Mouse (Mus musculus): ENCODE measurements around the gene Id1.

DNA sequence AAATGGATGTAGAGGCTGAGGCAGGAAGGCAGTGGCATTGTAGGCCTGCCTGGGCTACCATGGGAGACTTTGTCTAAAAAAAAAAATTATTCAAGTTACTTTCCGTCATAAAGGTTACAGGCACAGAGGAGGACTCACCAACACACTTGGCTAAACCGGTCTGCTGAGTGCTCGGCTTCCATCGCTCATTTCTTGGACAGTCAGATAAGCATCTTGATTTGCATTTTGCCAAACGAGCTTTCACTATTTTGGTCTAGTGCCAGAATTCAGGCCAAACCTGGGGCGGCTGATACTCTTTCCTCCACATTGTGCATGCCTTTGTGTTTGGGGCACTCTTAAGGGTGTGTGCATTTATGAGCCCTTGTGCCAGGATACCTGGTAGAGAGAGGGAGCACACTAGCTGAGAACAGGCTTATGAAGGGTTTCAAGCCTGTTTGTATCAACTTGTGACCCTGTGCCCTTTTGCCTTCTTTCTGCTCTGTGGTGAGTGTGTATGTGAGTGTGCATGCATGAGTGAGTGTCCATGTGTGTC lies 19.7 kb upstream of the Id1 start:
- TF ChIP-seq CTCF (IDR thresholded peaks at IDR 0.05; ENCODE audit: low read depth, low read length) (no peak), POLR2A (IDR thresholded peaks at IDR 0.05; ENCODE audit: borderline replicate concordance, low read depth, low read length) (no peak)
